Mouse (Mus musculus): ENCODE data around the gene Srbd1.

The Srbd1 gene

DNA sequence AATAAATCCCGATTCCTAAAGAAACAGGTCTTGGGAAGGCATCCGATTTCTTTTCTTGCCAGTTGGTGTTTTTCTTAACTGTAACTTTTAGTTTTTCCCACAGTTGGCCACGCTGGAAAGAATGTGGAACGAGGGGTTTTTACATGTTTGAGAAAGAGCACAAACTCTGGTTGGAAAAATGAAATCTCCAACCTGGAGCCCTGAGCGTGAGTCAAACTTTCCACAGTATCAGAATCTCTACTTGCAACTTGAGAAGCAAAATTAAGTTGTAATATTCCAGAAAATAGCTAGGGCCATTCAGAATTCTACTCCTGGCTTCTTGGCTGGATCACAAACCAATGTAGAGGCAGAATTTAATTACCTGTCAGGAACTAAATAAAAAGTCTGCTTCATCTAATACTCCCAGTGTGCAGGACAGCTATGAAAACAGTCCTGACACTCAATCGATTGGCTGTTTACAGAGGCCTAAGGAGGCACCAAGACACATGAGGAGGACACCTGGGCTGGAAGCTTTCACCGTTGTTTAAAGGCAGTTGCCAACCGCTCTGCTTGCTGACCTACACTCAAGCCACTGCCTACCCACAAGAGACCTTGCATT lies 203.7 kb downstream of the Srbd1 start:
- in situ Hi-C loops (cut with MboI; ENCODE audit: unreplicated experiment in 2 of 2), result no loop called here

DNA sequence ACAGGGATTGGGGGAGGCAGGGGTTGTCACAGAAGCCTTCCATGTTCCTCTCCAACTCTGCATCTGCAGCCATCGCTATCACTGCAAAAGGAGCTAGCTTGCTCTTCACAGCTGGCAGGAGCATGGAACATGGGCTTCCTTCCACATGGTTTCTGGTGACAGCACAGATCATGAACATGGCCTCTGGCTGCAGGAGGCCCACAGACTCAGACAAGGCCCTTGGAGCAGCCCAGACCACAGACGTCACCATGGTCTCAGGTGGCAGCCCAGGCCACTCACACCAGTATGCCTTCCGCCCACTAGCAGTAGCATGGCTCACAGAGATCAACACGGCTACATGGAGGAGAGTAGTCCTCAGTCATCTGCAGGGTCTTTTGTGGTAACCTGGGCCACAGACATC lies 207.8 kb downstream of the Srbd1 start:
- in situ Hi-C loops (cut with MboI; ENCODE audit: unreplicated experiment in 2 of 2), result no loop called here

GRCm38 (mm10) chr17:85935268-85935667 lies 209.7 kb downstream of the Srbd1 start:
- in situ Hi-C loops (cut with MboI; ENCODE audit: unreplicated experiment in 2 of 2), result no loop called here
